Mouse (Mus musculus): ENCODE data around the gene Smoc1.

GRCm38 (mm10) chr12:81097267-81097666 lies 70.7 kb downstream of the Smoc1 start:
- no peak for TF ChIP-seq CTCF (IDR thresholded peaks at IDR 0.05; ENCODE audit: control insufficient read depth, insufficient read depth, insufficient replicate concordance, low read depth, low read length)
- no peak for TF ChIP-seq POLR2A (IDR thresholded peaks at IDR 0.05; ENCODE audit: control insufficient read depth, low read depth, low read length)

All from testis, adult 2 months (tissue).